Mouse (Mus musculus) bone marrow, adult 2 months (tissue): ENCODE results near the gene Fam174a. TPM values are rescaled to one million over a fixed set of nuclear protein-coding genes. Genes with fewer than 3 reads are reported as not detected.

ENCODE experiments used
- H3K27ac ChIP-seq: fragments of 200-500 bp; 2 replicates; pipeline ENCODE4 v1.5.1; 2012; ENCODE audit warnings: low read depth, mild to moderate bottlenecking, control low read depth, inconsistent platforms, low read length; ENCODE audit not compliant: control insufficient read depth, poor library complexity, insufficient read depth
- H3K4me1 ChIP-seq: fragments of 200-500 bp; 2 replicates; pipeline ENCODE4 v1.6.1; 2011; ENCODE audit warnings: low read length; ENCODE audit not compliant: control insufficient read depth, insufficient read depth
- H3K4me3 ChIP-seq: fragments of 200-500 bp; replicated peaks from 2 replicates; pipeline ENCODE3; 2011; ENCODE audit warnings: mild to moderate bottlenecking, low read depth, low read length, control low read depth; ENCODE audit not compliant: control insufficient read depth
- CTCF ChIP-seq: fragments of 200-500 bp; IDR thresholded peaks from 2 replicates; pipeline ENCODE4 v1.5.1; 2011; ENCODE audit warnings: low read length, control low read depth; ENCODE audit not compliant: control insufficient read depth, insufficient read depth
- POLR2A ChIP-seq: fragments of 200-500 bp; IDR thresholded peaks from 2 replicates; pipeline ENCODE4 v1.6.1; 2011; ENCODE audit warnings: low read depth, mild to moderate bottlenecking, control low read depth, low read length, borderline replicate concordance; ENCODE audit not compliant: control insufficient read depth
- WGBS: fragments of 180-500 bp; shearing (Covaris S2); methylation state at CpG from one replicate; pipeline ENCODE4 v1.1.7; 2018; 5-methylcytosine and 5-hydroxymethylcytosine counted together
- polyA plus RNA-seq: library from polyadenylated mRNA; stranded (reverse); fragments of >200 nt; gene quantifications from 2 replicates; pipeline ENCODE4 v1.2.4, GENCODE M21; 2011; ENCODE audit warnings: low replicate concordance; ENCODE audit not compliant: missing spikeins, insufficient read depth, insufficient read length

The Fam174a gene
- polyA plus RNA-seq, result 3.8 TPM in 2 replicates

GRCm38 (mm10) chr1:95313393-95314228 is at the start of gene Fam174a:
Fam174a (plus strand) TSS chr1:95313623.
- TF ChIP-seq POLR2A (peak; percentile 43; the same call in 1 of the 2 replicates), CTCF (no peak)
- 1% methylated on average over 79 of the region's 79 CpGs for WGBS
- no peaks in the 10 kb centered on the region; the same call in 1 of the 2 replicates for H3K4me1 ChIP-seq
- peak within 1 kb of the TSS; percentile 71 for H3K4me3 ChIP-seq
- H3K27ac ChIP-seq, result peak within 1 kb of the TSS; percentile 85

GRCm38 (mm10) chr1:95263843-95264242 is 49.6 kb upstream of the Fam174a start:
- no peak overlapping the region for H3K27ac ChIP-seq
- TF ChIP-seq POLR2A (no peak), CTCF (no peak)
- 86% methylated on average over 2 of the region's 2 CpGs for WGBS
- no peak overlapping the region for H3K4me3 ChIP-seq
- no peaks in the 10 kb centered on the region for H3K4me1 ChIP-seq

- no peak for TF ChIP-seq POLR2A
- TF ChIP-seq CTCF, result no peak
- Histone ChIP-seq H3K4me3 (peak overlapping the region; percentile 17), H3K4me1 (no peaks in the 10 kb centered on the region), H3K27ac (peak overlapping the region; percentile 12)
- WGBS, result 28% methylated on average over 13 of the region's 13 CpGs
Measured at GRCm38 (mm10) chr1:95267950-95268724, 45.3 kb upstream of the Fam174a start.

- 73% methylated on average over 1 of the region's 1 CpGs for WGBS
- Histone ChIP-seq H3K4me1 (no peaks in the 10 kb centered on the region; the same call in 1 of the 2 replicates), H3K4me3 (no peak overlapping the region), H3K27ac (no peak overlapping the region)
- TF ChIP-seq CTCF, result no peak
- TF ChIP-seq POLR2A, result no peak
Measured at GRCm38 (mm10) chr1:95273321-95273720, 40.1 kb upstream of the Fam174a start.

GRCm38 (mm10) chr1:95308324-95308723 is 5.1 kb upstream of the Fam174a start:
- WGBS, result 20% methylated on average over 5 of the region's 5 CpGs
- Histone ChIP-seq H3K4me3 (no peak overlapping the region), H3K4me1 (no peaks in the 10 kb centered on the region), H3K27ac (no peak overlapping the region)
- TF ChIP-seq CTCF, result no peak
- no peak for TF ChIP-seq POLR2A

- peak overlapping the region; percentile 85 for H3K27ac ChIP-seq
- TF ChIP-seq CTCF (no peak), POLR2A (no peak)
- WGBS, result 0% methylated on average over 6 of the region's 6 CpGs
- H3K4me3 ChIP-seq, result peak overlapping the region; percentile 71
- H3K4me1 ChIP-seq, result peaks cover 2% of the 10 kb centered on the region; the same call in 1 of the 2 replicates
Measured at GRCm38 (mm10) chr1:95314229-95314555, 769 bp downstream of the Fam174a start.

GRCm38 (mm10) chr1:95315981-95316380 is 2.6 kb downstream of the Fam174a start:
- no peak overlapping the region for H3K4me3 ChIP-seq
- TF ChIP-seq CTCF (no peak), POLR2A (no peak)
- WGBS, result 79% methylated on average over 6 of the region's 6 CpGs
- peaks cover 2% of the 10 kb centered on the region; the same call in 1 of the 2 replicates for H3K4me1 ChIP-seq
- no peak overlapping the region for H3K27ac ChIP-seq

GRCm38 (mm10) chr1:95322219-95322618 is 8.8 kb downstream of the Fam174a start:
- H3K4me3 ChIP-seq, result no peak overlapping the region
- peaks cover 2% of the 10 kb centered on the region; the same call in 1 of the 2 replicates for H3K4me1 ChIP-seq
- 88% methylated on average over 2 of the region's 2 CpGs for WGBS
- TF ChIP-seq POLR2A (no peak), CTCF (no peak)
- H3K27ac ChIP-seq, result no peak overlapping the region
